Mouse (Mus musculus): Measurements from ENCODE around the gene Fxyd3. TPM values are rescaled to one million over a fixed set of nuclear protein-coding genes. Genes with fewer than 3 reads are reported as not detected.

The Fxyd3 gene
- polyA plus RNA-seq, 1 experiment, result 34.7 TPM

DNA sequence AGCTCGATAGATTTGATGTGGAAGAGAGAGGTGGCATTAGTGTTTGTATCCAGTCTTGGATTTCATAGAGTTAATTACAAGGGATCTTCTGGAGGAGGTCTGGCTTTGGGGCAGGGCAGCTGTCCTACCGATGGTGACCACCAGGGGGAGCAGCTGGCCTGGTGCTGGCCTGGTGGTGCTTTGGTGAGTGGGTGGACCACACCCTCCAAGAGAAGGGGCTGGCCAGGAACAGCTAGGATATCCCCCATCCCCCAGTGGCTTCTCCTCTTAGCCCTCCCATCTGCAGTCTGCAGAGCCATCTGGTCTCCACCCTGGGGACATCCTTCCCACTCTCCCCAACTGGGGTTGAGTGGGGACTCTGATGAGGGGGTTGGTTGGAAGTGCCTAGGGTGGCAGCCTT lies 17.4 kb downstream of the Fxyd3 start, which contains the start of gene Lgi4:
Lgi4 (plus strand) TSS at position 235 of the 400 bp plus-strand sequence.
- H3K27me3 ChIP-seq (ENCODE audit: control insufficient read depth, insufficient read depth, low read length), result no peaks in the 10 kb centered on the region

DNA sequence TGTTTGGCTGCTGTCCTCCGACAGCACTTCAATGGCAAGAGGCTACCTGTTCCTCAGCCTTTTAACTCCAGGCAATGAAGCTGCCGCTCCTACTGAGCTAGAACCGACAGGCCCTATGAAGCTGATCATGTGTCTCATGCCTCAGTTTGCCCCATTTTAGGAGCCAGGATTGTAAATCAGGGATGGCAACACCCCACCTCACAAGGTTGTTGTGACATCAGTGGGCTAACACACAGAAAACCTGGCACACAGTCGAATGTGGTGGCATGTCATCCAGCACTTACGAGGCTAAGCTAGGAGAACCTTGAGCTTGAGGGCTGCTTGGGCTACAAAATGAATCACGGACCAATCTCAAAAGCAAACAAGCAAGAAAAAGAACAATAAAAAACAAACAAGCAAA lies 18.3 kb downstream of the Fxyd3 start:
- TF ChIP-seq POLR2A (IDR thresholded peaks at IDR 0.05; ENCODE audit: control insufficient read depth, extremely low read depth, insufficient read depth, low read length, poor library complexity) (no peak), CTCF (IDR thresholded peaks at IDR 0.05; ENCODE audit: borderline replicate concordance, control insufficient read depth, extremely low read depth, insufficient read depth, low read length, poor library complexity) (no peak)
- Histone ChIP-seq H3K4me3 (ENCODE audit: control insufficient read depth, insufficient read depth, low read length) (no peak overlapping the region), H3K27ac (ENCODE audit: control insufficient read depth, insufficient read depth, low read length) (no peak overlapping the region), H3K4me1 (replicated peaks; ENCODE audit: control insufficient read depth, insufficient read depth, low read length) (no peaks in the 10 kb centered on the region), H3K36me3 (ENCODE audit: control insufficient read depth, insufficient read depth, low read length) (no peaks in the 10 kb centered on the region), H3K27me3 (ENCODE audit: control insufficient read depth, insufficient read depth, low read length) (no peaks in the 10 kb centered on the region; the same call in 1 of the 2 replicates)
- DNase-seq, result no peak
- WGBS, result 96% methylated on average over 6 of the region's 6 CpGs

More for the DNA sequence above, 17.4 kb downstream of the Fxyd3 start, which contains the start of gene Lgi4:
- Histone ChIP-seq H3K4me3 (ENCODE audit: control insufficient read depth, insufficient read depth, low read length) (no peak within 1 kb of the TSS), H3K36me3 (ENCODE audit: control insufficient read depth, insufficient read depth, low read length) (no peaks in the 10 kb centered on the region), H3K4me1 (replicated peaks; ENCODE audit: control insufficient read depth, insufficient read depth, low read length) (no peaks in the 10 kb centered on the region), H3K27ac (ENCODE audit: control insufficient read depth, insufficient read depth, low read length) (no peak within 1 kb of the TSS)
- peak; percentile 92 for TF ChIP-seq CTCF (IDR thresholded peaks at IDR 0.05; ENCODE audit: borderline replicate concordance, control insufficient read depth, extremely low read depth, insufficient read depth, low read length, poor library complexity)
- TF ChIP-seq POLR2A (IDR thresholded peaks at IDR 0.05; ENCODE audit: control insufficient read depth, extremely low read depth, insufficient read depth, low read length, poor library complexity), result no peak
- DNase-seq, result peak; percentile 75
- 4% methylated on average over 2 of the region's 2 CpGs for WGBS

DNA sequence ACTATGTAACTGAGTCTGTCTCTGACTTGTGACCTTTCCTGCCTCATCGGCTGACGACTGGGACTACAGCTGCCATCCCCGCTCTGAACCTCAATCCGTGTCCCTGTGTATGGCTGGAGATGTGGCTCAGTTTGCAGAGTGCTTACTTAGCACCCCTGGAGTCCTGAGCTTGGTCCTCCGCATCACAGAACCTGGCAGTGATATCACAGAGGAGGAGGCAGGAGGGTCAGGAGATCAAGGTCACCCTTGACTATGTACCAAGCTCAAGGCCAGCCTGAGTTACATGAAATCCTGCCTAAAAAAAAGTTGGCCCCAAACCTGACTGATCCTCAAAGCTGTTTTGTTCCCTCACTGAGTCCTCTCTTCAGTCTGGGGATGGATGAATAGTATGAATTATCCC lies 18.8 kb downstream of the Fxyd3 start:
- 96% methylated on average over 5 of the region's 5 CpGs for WGBS
- no peaks in the 10 kb centered on the region for H3K36me3 ChIP-seq (ENCODE audit: control insufficient read depth, insufficient read depth, low read length)
- TF ChIP-seq CTCF (IDR thresholded peaks at IDR 0.05; ENCODE audit: borderline replicate concordance, control insufficient read depth, extremely low read depth, insufficient read depth, low read length, poor library complexity) (no peak), POLR2A (IDR thresholded peaks at IDR 0.05; ENCODE audit: control insufficient read depth, extremely low read depth, insufficient read depth, low read length, poor library complexity) (no peak)
- no peak overlapping the region for H3K27ac ChIP-seq (ENCODE audit: control insufficient read depth, insufficient read depth, low read length)
- H3K27me3 ChIP-seq (ENCODE audit: control insufficient read depth, insufficient read depth, low read length), result peaks cover 3% of the 10 kb centered on the region; the same call in 1 of the 2 replicates
- DNase-seq, result no peak
- H3K4me1 ChIP-seq (replicated peaks; ENCODE audit: control insufficient read depth, insufficient read depth, low read length), result no peaks in the 10 kb centered on the region
- no peak overlapping the region for H3K4me3 ChIP-seq (ENCODE audit: control insufficient read depth, insufficient read depth, low read length)

DNA sequence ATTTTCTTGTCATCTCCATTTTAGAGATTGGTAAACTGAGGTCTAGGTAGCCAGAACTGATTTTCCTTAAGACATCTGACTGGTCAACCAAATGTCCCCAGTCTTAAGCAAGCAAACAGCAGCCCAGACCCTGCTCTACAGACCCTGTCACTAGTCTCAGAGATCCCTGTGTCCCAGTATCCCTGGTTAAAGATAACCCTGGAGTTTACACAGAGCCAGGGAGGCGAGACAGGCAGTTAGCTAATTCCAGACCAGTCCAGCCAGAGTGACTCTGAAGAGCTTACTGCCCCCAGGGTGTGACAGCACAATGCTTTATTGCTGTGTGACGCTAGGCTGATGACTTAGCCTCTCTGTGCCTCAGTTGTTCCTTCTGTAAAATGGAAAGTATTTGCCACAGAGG lies 19.4 kb downstream of the Fxyd3 start, which contains the start of gene Fxyd1:
Fxyd1 (minus strand) TSS at position 129 of the 400 bp plus-strand sequence.
- peaks cover 10% of the 10 kb centered on the region for H3K27me3 ChIP-seq (ENCODE audit: control insufficient read depth, insufficient read depth, low read length)

DNA sequence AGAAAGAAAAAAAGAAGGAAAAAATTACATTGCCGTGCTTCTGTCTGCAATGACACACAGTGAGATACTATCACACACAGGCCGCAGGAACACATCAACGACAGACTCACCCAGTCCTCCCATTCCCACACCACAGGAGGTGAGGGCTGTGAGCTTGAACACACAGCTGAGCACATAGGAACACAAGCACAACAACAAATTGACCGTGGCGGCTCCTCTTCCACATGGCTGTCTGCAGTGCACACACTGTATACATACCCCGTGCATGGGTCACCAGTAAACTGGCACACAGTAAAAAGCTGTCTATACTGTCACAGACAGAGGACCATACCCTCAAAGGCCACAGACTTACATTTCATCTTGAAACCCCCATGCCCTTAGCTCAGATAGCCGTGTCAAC lies 20.1 kb downstream of the Fxyd3 start:
- Histone ChIP-seq H3K27me3 (ENCODE audit: control insufficient read depth, insufficient read depth, low read length) (peaks cover 14% of the 10 kb centered on the region), H3K4me1 (replicated peaks; ENCODE audit: control insufficient read depth, insufficient read depth, low read length) (peaks cover 6% of the 10 kb centered on the region; the same call in 1 of the 2 replicates), H3K27ac (ENCODE audit: control insufficient read depth, insufficient read depth, low read length) (no peak overlapping the region), H3K36me3 (ENCODE audit: control insufficient read depth, insufficient read depth, low read length) (no peaks in the 10 kb centered on the region), H3K4me3 (ENCODE audit: control insufficient read depth, insufficient read depth, low read length) (no peak overlapping the region)
- no peak for TF ChIP-seq CTCF (IDR thresholded peaks at IDR 0.05; ENCODE audit: borderline replicate concordance, control insufficient read depth, extremely low read depth, insufficient read depth, low read length, poor library complexity)
- no peak for TF ChIP-seq POLR2A (IDR thresholded peaks at IDR 0.05; ENCODE audit: control insufficient read depth, extremely low read depth, insufficient read depth, low read length, poor library complexity)
- WGBS, result 88% methylated on average over 7 of the region's 7 CpGs
- no peak for DNase-seq

More for the DNA sequence above, 19.4 kb downstream of the Fxyd3 start, which contains the start of gene Fxyd1:
- 94% methylated on average over 2 of the region's 2 CpGs for WGBS
- Histone ChIP-seq H3K4me1 (replicated peaks; ENCODE audit: control insufficient read depth, insufficient read depth, low read length) (peaks cover 6% of the 10 kb centered on the region; the same call in 1 of the 2 replicates), H3K4me3 (ENCODE audit: control insufficient read depth, insufficient read depth, low read length) (no peak within 1 kb of the TSS), H3K27ac (ENCODE audit: control insufficient read depth, insufficient read depth, low read length) (no peak within 1 kb of the TSS), H3K36me3 (ENCODE audit: control insufficient read depth, insufficient read depth, low read length) (no peaks in the 10 kb centered on the region)
- no peak for DNase-seq
- TF ChIP-seq POLR2A (IDR thresholded peaks at IDR 0.05; ENCODE audit: control insufficient read depth, extremely low read depth, insufficient read depth, low read length, poor library complexity) (no peak), CTCF (IDR thresholded peaks at IDR 0.05; ENCODE audit: borderline replicate concordance, control insufficient read depth, extremely low read depth, insufficient read depth, low read length, poor library complexity) (no peak)

DNA sequence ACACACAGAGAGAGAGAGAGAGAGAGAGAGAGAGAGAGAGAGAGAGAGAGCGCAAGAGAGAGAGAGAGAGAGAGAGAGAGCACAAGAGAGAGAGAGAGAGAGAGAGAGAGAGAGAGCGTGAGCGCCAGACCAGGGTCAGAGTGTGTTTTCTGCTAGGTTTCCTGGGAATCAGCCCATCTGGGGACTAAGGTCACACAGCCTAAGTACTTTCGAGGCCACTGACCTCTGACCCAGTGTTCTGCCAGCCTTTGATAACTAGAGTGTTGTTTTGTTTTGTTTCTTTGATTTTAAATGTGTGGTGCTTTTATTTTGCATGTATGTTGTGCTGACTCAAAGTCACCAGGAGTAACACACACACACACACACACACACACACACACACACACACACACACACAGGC lies 20.6 kb downstream of the Fxyd3 start:
- no peak for DNase-seq
- H3K27ac ChIP-seq (ENCODE audit: control insufficient read depth, insufficient read depth, low read length), result no peak overlapping the region
- peaks cover 10% of the 10 kb centered on the region; the same call in 1 of the 2 replicates for H3K4me1 ChIP-seq (replicated peaks; ENCODE audit: control insufficient read depth, insufficient read depth, low read length)
- peaks cover 17% of the 10 kb centered on the region for H3K27me3 ChIP-seq (ENCODE audit: control insufficient read depth, insufficient read depth, low read length)
- TF ChIP-seq CTCF (IDR thresholded peaks at IDR 0.05; ENCODE audit: borderline replicate concordance, control insufficient read depth, extremely low read depth, insufficient read depth, low read length, poor library complexity), result no peak
- TF ChIP-seq POLR2A (IDR thresholded peaks at IDR 0.05; ENCODE audit: control insufficient read depth, extremely low read depth, insufficient read depth, low read length, poor library complexity), result no peak
- H3K4me3 ChIP-seq (ENCODE audit: control insufficient read depth, insufficient read depth, low read length), result no peak overlapping the region
- H3K36me3 ChIP-seq (ENCODE audit: control insufficient read depth, insufficient read depth, low read length), result no peaks in the 10 kb centered on the region
- 87% methylated on average over 3 of the region's 4 CpGs for WGBS

Measured in thymus, adult 2 months (tissue).